In genomic region chr11:80809666-80809992, GRCm38 (mm10) we compare ENCODE assay signal across 10 mouse cellular contexts. TPM values are rescaled to one million over a fixed set of nuclear protein-coding genes. Genes with fewer than 3 reads are reported as not detected.
DNase-seq lines count a peak whose midpoint lies in the region; ATAC-seq lines count a peak whose summit lies in the region.
"Had no signal": no experiment of that assay in that cellular context is flagged by ENCODE, and none has a peak within 500 bp of the region (broad histone marks: within the 10 kb centered on the region; RNA-seq: fewer than 3 reads in every experiment).

No protein-coding gene starts in this region.

- no peaks in the 10 kb centered on the region for H3K9me3 ChIP-seq in heart, embryonic 13.5 days
- H3K9me3 ChIP-seq in hindbrain, embryonic 12.5 days (replicated peaks), result no peaks in the 10 kb centered on the region
- H3K9me3 ChIP-seq in midbrain, embryonic 12.5 days, result no peaks in the 10 kb centered on the region

- no peaks in the 10 kb centered on the region for H3K27me3 ChIP-seq in heart, embryonic 13.5 days (replicated peaks)
- no peaks in the 10 kb centered on the region for H3K27me3 ChIP-seq in hindbrain, embryonic 12.5 days
- H3K27me3 ChIP-seq in midbrain, embryonic 12.5 days, result peaks cover 12% of the 10 kb centered on the region; the same call in 1 of the 2 replicates

- ATAC-seq in heart, embryonic 13.5 days (ENCODE audit: extremely low read depth, insufficient number of reproducible peaks, low FRiP score, low TSS enrichment), result 0 out of 2 replicates have a peak, but pooled peaks have one; percentile 10
- ATAC-seq in hindbrain, embryonic 12.5 days (ENCODE audit: low FRiP score), result 0 out of 2 replicates have a peak, but pooled peaks have one; percentile 24
- no peak for ATAC-seq in midbrain, embryonic 12.5 days (ENCODE audit: low FRiP score, low read depth)

- H3K4me2 ChIP-seq in heart, embryonic 13.5 days, result peak overlapping the region; percentile 77
- H3K4me2 ChIP-seq in hindbrain, embryonic 12.5 days (replicated peaks), result peak overlapping the region; percentile 89
- H3K4me2 ChIP-seq in midbrain, embryonic 12.5 days (replicated peaks), result peak overlapping the region; percentile 90

- H3K27ac ChIP-seq in heart, embryonic 13.5 days (replicated peaks), result peak overlapping the region; percentile 86
- H3K27ac ChIP-seq in hindbrain, embryonic 12.5 days, result peak overlapping the region; percentile 66; the same call in 1 of the 2 replicates
- H3K27ac ChIP-seq in midbrain, embryonic 12.5 days (replicated peaks), result peak overlapping the region; percentile 78

- H3K36me3 ChIP-seq in heart, embryonic 13.5 days, result peaks cover 24% of the 10 kb centered on the region
- H3K36me3 ChIP-seq in hindbrain, embryonic 12.5 days, result peaks cover 24% of the 10 kb centered on the region; the same call in 1 of the 2 replicates
- peaks cover 23% of the 10 kb centered on the region for H3K36me3 ChIP-seq in midbrain, embryonic 12.5 days

- no peak for DNase-seq in heart, postnatal 4 days
- peak; percentile 27 for DNase-seq in ZHBTc4 (ENCODE audit: low read depth, low spot score)
- DNase-seq in thymus, postnatal 14 days, result no peak
- DNase-seq in urinary bladder, postnatal 36 days (ENCODE audit: low spot score in 2 of 2), result no peak
- no peak for DNase-seq in adrenal gland, adult 8-10 months

- WGBS in heart, embryonic 13.5 days, result 18% methylated on average over 5 of the region's 6 CpGs
- WGBS in hindbrain, embryonic 12.5 days, result 31% methylated on average over 5 of the region's 6 CpGs
- WGBS in midbrain, embryonic 12.5 days, result 42% methylated on average over 5 of the region's 6 CpGs

- peak overlapping the region; percentile 93 for H3K9ac ChIP-seq in heart, embryonic 13.5 days
- peak overlapping the region; percentile 72 for H3K9ac ChIP-seq in hindbrain, embryonic 12.5 days
- H3K9ac ChIP-seq in midbrain, embryonic 12.5 days (replicated peaks), result peak overlapping the region; percentile 85

- H3K4me1 ChIP-seq in heart, embryonic 13.5 days, result peaks cover 29% of the 10 kb centered on the region
- peaks cover 19% of the 10 kb centered on the region for H3K4me1 ChIP-seq in hindbrain, embryonic 12.5 days
- H3K4me1 ChIP-seq in midbrain, embryonic 12.5 days, result peaks cover 19% of the 10 kb centered on the region

- H3K4me3 ChIP-seq in heart, embryonic 13.5 days, result peak overlapping the region; percentile 63
- H3K4me3 ChIP-seq in hindbrain, embryonic 12.5 days, result peak overlapping the region; percentile 48; the same call in 1 of the 2 replicates
- H3K4me3 ChIP-seq in midbrain, embryonic 12.5 days, result peak overlapping the region; percentile 62

RNA-seq across cellular contexts. Expression of gene Tmem98, which starts 0.3 kb away (rescaled TPM):
- 96.4 and 96.9 TPM in 2 replicates for polyA plus RNA-seq in heart, embryonic 13.5 days (2015; fragmentation: Nextera tagmentation; extraction: Ambion mirVana)
- total RNA-seq in heart, postnatal 4 days (2021), result 10 to 100 TPM; 50.9 to 53.6 TPM
- polyA plus RNA-seq in hindbrain, embryonic 12.5 days (2016; fragmentation: Nextera tagmentation; extraction: Ambion mirVana), result 67.4 and 69.5 TPM in 2 replicates
- 65.9 and 77.6 TPM in 2 replicates for polyA plus RNA-seq in midbrain, embryonic 12.5 days (2016; fragmentation: Nextera tagmentation; extraction: Ambion mirVana)
- total RNA-seq in adrenal gland, adult 8-10 months (2022), result 10 to 100 TPM; 35.5 to 87.0 (median 58.0) TPM

RNA-seq across cellular contexts. Expression of gene Myo1d, which starts 29.8 kb away (rescaled TPM):
- polyA plus RNA-seq in heart, embryonic 13.5 days (2015; fragmentation: Nextera tagmentation; extraction: Ambion mirVana), result 6.9 and 9.1 TPM in 2 replicates
- 10 to 100 TPM; 17.4 to 18.5 TPM for total RNA-seq in heart, postnatal 4 days (2021)
- 4.5 and 4.7 TPM in 2 replicates for polyA plus RNA-seq in hindbrain, embryonic 12.5 days (2016; fragmentation: Nextera tagmentation; extraction: Ambion mirVana)
- 2.5 and 2.7 TPM in 2 replicates for polyA plus RNA-seq in midbrain, embryonic 12.5 days (2016; fragmentation: Nextera tagmentation; extraction: Ambion mirVana)
- 100 to 1,000 TPM in 2 of 4 experiments, 10 to 100 TPM in 2; 62.6 to 107 (median 87.1) TPM for total RNA-seq in adrenal gland, adult 8-10 months (2022)

RNA-seq across cellular contexts. Expression of gene Spaca3, which starts 48.5 kb away (rescaled TPM):
- not detected in 2 replicates for polyA plus RNA-seq in heart, embryonic 13.5 days (2015; fragmentation: Nextera tagmentation; extraction: Ambion mirVana)
- total RNA-seq in heart, postnatal 4 days (2021), result not detected
- polyA plus RNA-seq in hindbrain, embryonic 12.5 days (2016; fragmentation: Nextera tagmentation; extraction: Ambion mirVana), result not detected in 2 replicates
- not detected in 2 replicates for polyA plus RNA-seq in midbrain, embryonic 12.5 days (2016; fragmentation: Nextera tagmentation; extraction: Ambion mirVana)
- not detected for total RNA-seq in adrenal gland, adult 8-10 months (2022)
- total RNA-seq: CH12.LX had no signal
- polyA plus RNA-seq: large intestine, adult 2 months had no signal
